10 mouse cellular contexts compared by ENCODE assay signal in genomic region chr2:19086621-19087020, GRCm38 (mm10).
"Had no signal": no experiment of that assay in that cellular context is flagged by ENCODE, and none has a peak within 500 bp of the region (broad histone marks: within the 10 kb centered on the region; RNA-seq: fewer than 3 reads in every experiment).

No protein-coding gene starts in this region.

- DNase-seq: left cerebral cortex, postnatal 4 days; liver, postnatal 0 days; lung, embryonic 14.5 days; right cerebral cortex, postnatal 4 days; thymus, adult 2 months; thymus, postnatal 14 days; thymus, postnatal 4 days had no signal

- ATAC-seq: intestine, embryonic 15.5 days; liver, postnatal 0 days; lung, postnatal 0 days; midbrain, embryonic 15.5 days had no signal
